Mouse (Mus musculus): ENCODE data around the gene Srr. TPM values are rescaled to one million over a fixed set of nuclear protein-coding genes. Genes with fewer than 3 reads are reported as not detected.

The Srr gene
- polyA plus RNA-seq (2015; fragmentation: Nextera tagmentation; extraction: Ambion mirVana), result 15.1 and 16.2 TPM in 2 replicates

GRCm38 (mm10) chr11:74925577-74926387, at the start of gene Srr, which contains the start of gene Smg6:
TSS of gene Srr (minus strand) at chr11:74925948.
TSS of gene Smg6 (plus strand) at chr11:74925823.

GRCm38 (mm10) chr11:74897678-74898516, 27.9 kb downstream of the Srr start, which contains the start of gene Tsr1:
TSS of gene Tsr1 (plus strand) at chr11:74898071.

DNA sequence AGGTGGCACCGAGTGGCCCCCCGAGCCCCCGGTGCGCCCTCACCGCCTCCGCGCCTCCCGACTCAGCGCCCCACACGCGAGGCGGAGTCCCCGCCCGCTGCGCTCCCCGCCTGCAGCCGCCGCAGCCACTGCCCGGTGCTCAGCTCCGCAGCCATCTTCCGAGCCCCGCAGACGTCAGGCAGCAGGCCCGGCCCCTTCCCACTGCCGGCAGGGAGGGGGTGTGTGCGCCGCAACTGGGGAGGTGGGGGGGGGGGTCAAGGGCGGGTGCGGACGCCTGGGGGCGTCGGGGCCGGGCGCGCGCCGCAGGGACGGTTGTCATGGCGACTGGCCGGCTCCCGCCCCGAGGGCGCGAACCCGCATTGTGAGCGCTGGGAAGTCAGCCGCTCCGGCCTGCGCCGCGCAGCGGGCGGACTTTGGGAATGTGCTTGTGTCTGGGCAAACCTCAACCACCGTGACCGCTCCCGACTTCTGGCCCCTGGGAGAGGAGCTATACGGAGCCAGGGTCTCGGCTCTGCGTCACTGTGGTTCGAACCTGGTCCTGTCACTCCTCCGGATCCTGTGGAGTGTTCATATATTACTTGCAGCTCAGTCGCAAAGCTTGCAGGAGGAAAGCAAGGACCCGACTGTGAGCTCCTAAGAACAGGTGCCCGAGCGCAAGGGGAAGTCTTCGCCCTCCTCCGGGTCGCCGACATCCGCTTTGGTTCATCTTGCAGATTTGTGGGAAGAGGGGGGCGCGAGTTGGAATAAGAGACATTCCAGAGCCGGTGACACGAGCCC, 28.7 kb downstream of the Srr start, which contains the start of gene Sgsm2:
Gene Sgsm2, minus strand, starts transcription at position 160 of the 777 bp plus-strand sequence.

Small RNAs within 50 kb of the gene (microRNA-seq; reads per million reads assigned to microRNA genes)
- 0.21 to 0.61 reads per million in 2 experiments for gene Mir6926

Other genes starting within 250 kb of the Srr start
- 43.7 and 51.0 TPM in 2 replicates for gene Pafah1b1, start 201.3 kb downstream of the Srr start, polyA plus RNA-seq (2015; fragmentation: Nextera tagmentation; extraction: Ambion mirVana)
- 8.5 and 11.2 TPM in 2 replicates for gene Mettl16, start 155.1 kb downstream of the Srr start, polyA plus RNA-seq (2015; fragmentation: Nextera tagmentation; extraction: Ambion mirVana)
- gene Mnt, start 95.0 kb downstream of the Srr start, polyA plus RNA-seq (2015; fragmentation: Nextera tagmentation; extraction: Ambion mirVana), result 1.5 and 2.2 TPM in 2 replicates
- 2.1 and 2.3 TPM in 2 replicates for gene Sgsm2, start 28.9 kb downstream of the Srr start, polyA plus RNA-seq (2015; fragmentation: Nextera tagmentation; extraction: Ambion mirVana)
- gene Tsr1, start 27.9 kb downstream of the Srr start, polyA plus RNA-seq (2015; fragmentation: Nextera tagmentation; extraction: Ambion mirVana), result 17.8 and 18.1 TPM in 2 replicates
- 6.4 and 6.8 TPM in 2 replicates for gene Smg6, start 125 bp downstream of the Srr start, polyA plus RNA-seq (2015; fragmentation: Nextera tagmentation; extraction: Ambion mirVana)
- gene Hic1, start 243.6 kb upstream of the Srr start, polyA plus RNA-seq (2015; fragmentation: Nextera tagmentation; extraction: Ambion mirVana), result 9.8 and 15.9 TPM in 2 replicates